Mouse (Mus musculus) adrenal gland, adult 2 months (tissue): ENCODE results near the gene Olig3. TPM values are rescaled to one million over a fixed set of nuclear protein-coding genes. Genes with fewer than 3 reads are reported as not detected.
A peak's percentile ranks its signal among the peaks of the same experiment; 100 is the strongest.
"Not testable (repeated sequence)": the region's sequence is repeated elsewhere in the genome, so short reads cannot be mapped to it uniquely, and the experiment has no call there.

ENCODE experiments used
- DNase-seq: peaks from one replicate; pipeline ENCODE4 v3.0.0; 2021
- polyA plus RNA-seq: library from polyadenylated mRNA; depleted of rRNA; stranded (reverse); fragments of >200 nt; gene quantifications from 2 replicates; pipeline ENCODE4 v1.2.3, GENCODE M21; 2012
- total RNA-seq, 2 experiments: library from RNA; stranded (reverse); gene quantifications; 2 replicates each; pipeline ENCODE4 v1.2.3; 2021

Gene Olig3
- total and polyA plus RNA-seq, 3 experiments = not detected

GRCm38 (mm10) chr10:19361539-19362293 is 5.4 kb downstream of the Olig3 start:
- DNase-seq = no peak

- DNase-seq = no peak
Measured at GRCm38 (mm10) chr10:19362294-19362590, 5.9 kb downstream of the Olig3 start.

- DNase-seq = no peak
Measured at GRCm38 (mm10) chr10:19362861-19363260, 6.5 kb downstream of the Olig3 start.

- no peak for DNase-seq
Measured at GRCm38 (mm10) chr10:19363365-19363764, 7.0 kb downstream of the Olig3 start.

GRCm38 (mm10) chr10:19369143-19369542 is 12.8 kb downstream of the Olig3 start:
- DNase-seq = no peak

- DNase-seq = peak; percentile 3
Measured at GRCm38 (mm10) chr10:19370146-19370545, 13.8 kb downstream of the Olig3 start.

GRCm38 (mm10) chr10:19372263-19372662 is 15.9 kb downstream of the Olig3 start:
- DNase-seq = no peak

- DNase-seq = no peak
Measured at GRCm38 (mm10) chr10:19373797-19374196, 17.5 kb downstream of the Olig3 start.

GRCm38 (mm10) chr10:19374311-19374710 is 18.0 kb downstream of the Olig3 start:
- DNase-seq = no peak

GRCm38 (mm10) chr10:19375838-19376237 is 19.5 kb downstream of the Olig3 start:
- no peak for DNase-seq

- DNase-seq = not testable (repeated sequence)
Measured at GRCm38 (mm10) chr10:19380971-19381370, 24.6 kb downstream of the Olig3 start.

GRCm38 (mm10) chr10:19384176-19384575 is 27.8 kb downstream of the Olig3 start:
- DNase-seq = no peak

- no peak for DNase-seq
Measured at GRCm38 (mm10) chr10:19391819-19392218, 35.5 kb downstream of the Olig3 start.

GRCm38 (mm10) chr10:19396485-19397137 is 40.3 kb downstream of the Olig3 start:
- no peak for DNase-seq

GRCm38 (mm10) chr10:19397396-19397795 is 41.1 kb downstream of the Olig3 start:
- DNase-seq = no peak

GRCm38 (mm10) chr10:19401136-19401535 is 44.8 kb downstream of the Olig3 start:
- DNase-seq = no peak

GRCm38 (mm10) chr10:19404401-19404800 is 48.1 kb downstream of the Olig3 start:
- no peak for DNase-seq

GRCm38 (mm10) chr10:19405959-19406358 is 49.6 kb downstream of the Olig3 start:
- DNase-seq = no peak

GRCm38 (mm10) chr10:19407168-19407567 is 50.8 kb downstream of the Olig3 start:
- no peak for DNase-seq
